Mouse (Mus musculus): ENCODE data around the gene Gm11037.

Gene Gm11037

DNA sequence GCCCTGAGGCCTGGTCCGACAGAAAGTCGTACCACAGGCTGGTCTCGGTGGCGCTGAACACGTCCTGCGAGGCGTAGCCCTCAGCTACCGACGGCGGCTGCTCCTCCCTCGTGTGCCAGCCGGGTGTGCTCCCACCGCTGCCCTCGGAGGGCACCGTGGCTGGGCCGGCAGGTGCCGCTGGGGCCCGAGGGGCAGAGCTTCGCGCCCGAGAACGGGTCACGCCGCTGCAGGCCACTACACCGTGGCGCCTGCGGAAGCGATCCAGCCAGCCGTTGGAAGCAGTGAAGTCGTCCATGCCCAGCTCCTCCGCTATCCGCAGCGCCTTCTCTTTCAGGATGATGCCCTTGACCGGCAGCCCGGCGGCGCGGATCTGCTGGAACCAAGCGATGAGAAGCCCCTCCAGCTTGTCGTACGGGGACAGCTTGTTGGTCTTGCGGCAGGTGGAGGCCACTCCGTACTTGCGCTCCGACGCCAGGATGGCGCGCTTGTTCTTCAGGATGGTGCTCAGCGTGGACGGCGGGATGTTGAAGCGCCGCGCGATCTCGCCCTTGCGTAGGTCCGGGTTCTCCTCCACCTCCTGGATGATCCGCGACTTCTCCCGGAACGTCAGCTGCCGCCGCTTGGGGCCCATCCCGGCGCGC is 46.1 kb downstream of the Gm11037 start:
- in situ Hi-C loops (cut with MboI, MseI), result no loop called here

DNA sequence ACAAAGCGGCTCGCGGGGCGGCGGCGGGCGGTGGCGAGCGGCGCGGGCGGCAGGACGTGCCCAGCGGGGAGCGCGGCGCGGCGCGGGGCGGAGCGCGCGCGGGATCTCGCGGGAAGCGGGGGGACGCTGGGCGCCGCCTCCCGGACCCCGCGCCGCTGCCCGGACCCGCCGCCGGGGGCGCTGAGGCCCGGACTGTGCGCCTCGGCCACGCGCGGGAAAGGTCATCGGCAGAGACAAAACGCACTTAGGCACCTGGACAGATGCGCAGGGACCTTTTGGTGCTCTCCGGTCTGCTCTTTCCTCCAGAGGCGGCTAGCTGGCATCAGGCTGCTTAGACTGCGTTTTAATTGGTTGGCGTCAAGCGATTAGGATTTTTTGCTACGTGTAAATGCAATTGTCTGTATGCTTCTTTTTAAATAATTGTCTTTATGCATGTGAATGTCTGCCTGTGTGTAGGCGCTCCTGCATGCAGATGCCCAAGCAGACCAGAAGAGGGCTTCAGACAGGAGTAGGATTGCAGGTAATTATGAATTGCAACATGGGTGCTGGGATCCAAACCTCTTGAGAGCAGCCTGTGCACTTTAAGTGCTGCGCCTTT is 46.8 kb downstream of the Gm11037 start, which contains the start of gene Cenpb:
Gene Cenpb (minus strand): TSS at position 78 of the 598 bp plus-strand sequence.
- in situ Hi-C loops (cut with MboI, MseI), result no loop called here

All from T-helper 2 cell (primary cell).